Mouse (Mus musculus): ENCODE measurements at regions not wholly inside any gene's neighbourhood (a gene's known extent, or its start where the extent isn't known, plus 50 kb on each side); places are given as distances from the start of the nearest gene placed in this dataset.

GRCm38 (mm10) chr11:89145281-89145945 is 71.8 kb downstream of the Gm525 start:
- Histone ChIP-seq H3K4me3 (no peak overlapping the region), H3K4me1 (peaks cover 13% of the 10 kb centered on the region), H3K9ac (no peak overlapping the region), H3K4me2 (replicated peaks) (no peak overlapping the region), H3K27me3 (no peaks in the 10 kb centered on the region), H3K9me3 (no peaks in the 10 kb centered on the region), H3K27ac (no peak overlapping the region), H3K36me3 (no peaks in the 10 kb centered on the region)
- ATAC-seq (ENCODE audit: insufficient number of reproducible peaks, insufficient read depth, low FRiP score, low TSS enrichment), result no peak
- 66% methylated on average over 19 of the region's 19 CpGs for WGBS

GRCm38 (mm10) chr11:89142527-89143154 is 69.0 kb downstream of the Gm525 start:
- peaks cover 13% of the 10 kb centered on the region for H3K4me1 ChIP-seq
- no peak overlapping the region for H3K9ac ChIP-seq
- H3K4me3 ChIP-seq, result no peak overlapping the region
- no peak; the same call in 1 of the 2 replicates for ATAC-seq (ENCODE audit: insufficient number of reproducible peaks, insufficient read depth, low FRiP score, low TSS enrichment)
- 52% methylated on average over 9 of the region's 9 CpGs for WGBS
- no peaks in the 10 kb centered on the region for H3K9me3 ChIP-seq
- no peak overlapping the region for H3K4me2 ChIP-seq (replicated peaks)
- no peaks in the 10 kb centered on the region for H3K36me3 ChIP-seq
- no peak overlapping the region for H3K27ac ChIP-seq
- H3K27me3 ChIP-seq, result no peaks in the 10 kb centered on the region
